14 mouse cellular contexts compared by ENCODE assay signal in the genomic region with DNA sequence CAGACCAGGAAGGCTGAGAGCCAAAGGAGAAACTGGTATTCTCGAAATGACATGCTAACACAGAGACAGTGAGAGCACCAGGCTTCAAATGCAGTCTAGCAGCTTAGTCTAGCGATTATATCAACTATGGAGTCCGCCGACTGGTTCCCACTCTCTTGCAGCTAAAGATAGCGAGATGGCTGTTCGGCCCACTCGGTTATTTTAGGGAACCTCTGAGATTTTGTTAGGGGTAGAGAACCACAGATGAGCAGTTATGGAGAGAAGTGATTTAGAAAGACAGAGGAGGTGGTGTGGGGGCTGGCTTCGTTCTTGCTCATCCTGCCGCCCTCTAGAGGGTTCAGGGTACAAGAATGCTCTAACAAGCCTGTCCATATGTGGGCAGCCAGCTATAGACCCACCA. TPM values are rescaled to one million over a fixed set of nuclear protein-coding genes. Genes with fewer than 3 reads are reported as not detected.
DNase-seq lines count a peak whose midpoint lies in the region; ATAC-seq and TF ChIP-seq lines count a peak whose summit lies in the region.
"Had no signal": no experiment of that assay in that cellular context is flagged by ENCODE, and none has a peak within 500 bp of the region (broad histone marks: within the 10 kb centered on the region; RNA-seq: fewer than 3 reads in every experiment).

No protein-coding gene starts in this region.

- no peak for ATAC-seq in heart, embryonic 11.5 days (replicated peaks; ENCODE audit: insufficient number of reproducible peaks, low FRiP score, low TSS enrichment)
- peak; percentile 87 for ATAC-seq in frontal cortex, adult (ENCODE audit: low TSS enrichment)
- ATAC-seq: lung, postnatal 0 days had no signal

- no peaks in the 10 kb centered on the region for H3K9me3 ChIP-seq in heart, embryonic 11.5 days (replicated peaks; ENCODE audit: control insufficient read depth, low read length)
- H3K9me3 ChIP-seq: midbrain, embryonic 10.5 days had no signal

- DNase-seq in heart, adult 9 months (ENCODE audit: low spot score in 2 of 2): no peak
- peak; percentile 43 to 47 for DNase-seq in layer of hippocampus, adult 2 months (ENCODE audit: low spot score in 2 of 2)
- DNase-seq in layer of hippocampus, adult 9-10 months (ENCODE audit: low spot score): no peak
- peak; percentile 73 to 74 for DNase-seq in right cerebral cortex, adult 2 months (ENCODE audit: low spot score in 2 of 2)
- no peak for DNase-seq in thymus, postnatal 14 days
- DNase-seq in cerebellum, postnatal 10 days: no peak
- DNase-seq: B cell, adult 2 months; cerebellum, adult 18-20 months; retina, postnatal 1 day had no signal

- TF ChIP-seq CTCF in layer of hippocampus, adult 2 months (conservative IDR thresholded peaks at IDR 0.05): peak; percentile 29; the same call in 1 of the 2 replicates

- peak overlapping the region; percentile 44 for H3K4me2 ChIP-seq in heart, embryonic 11.5 days

- H3K9ac ChIP-seq in heart, embryonic 11.5 days (ENCODE audit: low read depth, low read length): no peak overlapping the region

- 50% methylated on average over 9 of the region's 9 CpGs for WGBS in heart, embryonic 11.5 days (ENCODE audit: insufficient replicate concordance)

- H3K4me1 ChIP-seq in heart, embryonic 11.5 days (ENCODE audit: control insufficient read depth, insufficient read depth, low read length): peaks cover 55% of the 10 kb centered on the region

- no peak overlapping the region for H3K27ac ChIP-seq in heart, embryonic 11.5 days (ENCODE audit: low read depth, low read length)
- peak overlapping the region; percentile 74; the same call in 1 of the 2 replicates for H3K27ac ChIP-seq in layer of hippocampus, adult 2 months
- H3K27ac ChIP-seq: midbrain, embryonic 10.5 days had no signal

- H3K36me3 ChIP-seq in heart, embryonic 11.5 days (ENCODE audit: control insufficient read depth, insufficient read depth, low read length): peaks cover 4% of the 10 kb centered on the region; the same call in 1 of the 2 replicates
- H3K36me3 ChIP-seq: G1E had no signal

- H3K4me3 ChIP-seq in heart, embryonic 11.5 days (ENCODE audit: low read depth, low read length): no peak overlapping the region
- H3K4me3 ChIP-seq in layer of hippocampus, adult 2 months: no peak overlapping the region
- H3K4me3 ChIP-seq: midbrain, embryonic 10.5 days had no signal

- H3K27me3 ChIP-seq in heart, embryonic 11.5 days (ENCODE audit: control insufficient read depth, insufficient read depth, low read length): no peaks in the 10 kb centered on the region

RNA-seq across cellular contexts. Expression of a gene that starts 13.2 kb away (rescaled TPM):
- 25.0 and 33.5 TPM in 2 replicates for polyA plus RNA-seq in heart, embryonic 11.5 days (2014; fragmentation: Nextera tagmentation; extraction: Ambion mirVana)
- total RNA-seq in layer of hippocampus, adult 2 months (2021): 100 to 1,000 TPM; 120 to 123 TPM
- polyA plus RNA-seq: G1E had no signal

Comparison
In these comparisons a context has a peak if more than half of its experiments do, and no peak if none do; other contexts are left out.
1. DNase-seq: peak in layer of hippocampus, adult 2 months (2 of 2) and right cerebral cortex, adult 2 months (2 of 2); none in heart, adult 9 months (0 of 2), layer of hippocampus, adult 9-10 months (single experiment), thymus, postnatal 14 days (single experiment) and cerebellum, postnatal 10 days (0 of 2).